Comparison of ENCODE assay signal across 8 mouse cellular contexts in the genomic region with DNA sequence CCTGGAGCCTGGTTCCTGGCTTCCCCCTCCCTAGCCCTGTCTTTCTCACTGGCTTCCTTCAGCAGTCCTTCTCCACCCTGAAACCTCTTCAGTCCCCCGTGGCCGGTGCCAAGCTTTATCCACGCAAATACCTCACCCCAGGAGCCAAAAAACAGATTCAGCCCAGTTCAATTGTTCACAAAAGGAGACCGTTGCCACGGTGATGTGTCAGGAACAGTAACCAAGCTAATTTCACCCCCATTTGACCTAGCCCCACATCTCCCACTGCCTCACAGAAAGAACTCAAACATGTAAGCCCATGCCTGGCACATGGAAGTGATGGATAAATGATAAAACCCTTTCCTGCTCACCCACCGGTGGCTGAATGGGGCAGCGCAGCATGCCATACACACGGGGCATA. TPM values are rescaled to one million over a fixed set of nuclear protein-coding genes. Genes with fewer than 3 reads are reported as not detected.
A peak's percentile ranks its signal among the peaks of the same experiment; 100 is the strongest.
DNase-seq lines count a peak whose midpoint lies in the region; ATAC-seq lines count a peak whose summit lies in the region.

No protein-coding gene starts in this region.

- peaks cover 23% of the 10 kb centered on the region for H3K27me3 ChIP-seq in forebrain, embryonic 14.5 days (replicated peaks; ENCODE audit: control insufficient read depth, insufficient read depth, low read length)
- H3K27me3 ChIP-seq in liver, embryonic 15.5 days: peaks cover 75% of the 10 kb centered on the region

- H3K9me3 ChIP-seq in forebrain, embryonic 14.5 days (replicated peaks; ENCODE audit: control insufficient read depth, low read length): no peaks in the 10 kb centered on the region
- no peaks in the 10 kb centered on the region for H3K9me3 ChIP-seq in liver, embryonic 15.5 days (replicated peaks)

- H3K9ac ChIP-seq in forebrain, embryonic 14.5 days (ENCODE audit: low read length): peak overlapping the region; percentile 54; the same call in 1 of the 2 replicates
- H3K9ac ChIP-seq in liver, embryonic 15.5 days: no peak overlapping the region

- DNase-seq in layer of hippocampus, adult 8-10 months (ENCODE audit: low spot score in 2 of 2): peak; percentile 56 to 69
- no peak for DNase-seq in layer of hippocampus, adult 9-11 months
- DNase-seq in R1 (ENCODE audit: low read depth, low spot score): peak; percentile 75
- DNase-seq in forebrain, embryonic 14.5 days (ENCODE audit: low spot score): peak; percentile 68
- DNase-seq in adrenal gland, postnatal 36 days: no peak
- no peak for DNase-seq in gastrocnemius, adult 8-10 months (ENCODE audit: low spot score in 2 of 2)
- no peak for DNase-seq in gastrocnemius, postnatal 36 days

- peaks cover 28% of the 10 kb centered on the region for H3K4me1 ChIP-seq in forebrain, embryonic 14.5 days (ENCODE audit: control insufficient read depth, insufficient read depth, low read length)
- peaks cover 19% of the 10 kb centered on the region for H3K4me1 ChIP-seq in liver, embryonic 15.5 days (replicated peaks)

- peak overlapping the region; percentile 33 for H3K4me3 ChIP-seq in forebrain, embryonic 14.5 days (ENCODE audit: low read depth, low read length)
- peak overlapping the region; percentile 48 for H3K4me3 ChIP-seq in liver, embryonic 15.5 days (replicated peaks)

- peak; percentile 18; the same call in 1 of the 2 replicates for ATAC-seq in forebrain, embryonic 14.5 days
- ATAC-seq in liver, embryonic 15.5 days (ENCODE audit: insufficient read depth): no peak

- H3K36me3 ChIP-seq in forebrain, embryonic 14.5 days (ENCODE audit: control insufficient read depth, insufficient read depth, low read length): no peaks in the 10 kb centered on the region
- H3K36me3 ChIP-seq in liver, embryonic 15.5 days (replicated peaks): no peaks in the 10 kb centered on the region

- 3% methylated on average over 8 of the region's 8 CpGs for WGBS in forebrain, embryonic 14.5 days
- WGBS in liver, embryonic 15.5 days (ENCODE audit: insufficient replicate concordance): 26% methylated on average over 8 of the region's 8 CpGs

- intact Hi-C loops in gastrocnemius, postnatal 36 days (cut with DNase I): loop anchor here (2.0 kb wide), 1 partner anchor 45 kb away; no protein-coding TSS in a partner anchor

- peak overlapping the region; percentile 73 for H3K4me2 ChIP-seq in forebrain, embryonic 14.5 days (ENCODE audit: low read length)
- peak overlapping the region; percentile 73; the same call in 1 of the 2 replicates for H3K4me2 ChIP-seq in liver, embryonic 15.5 days

- H3K27ac ChIP-seq in forebrain, embryonic 14.5 days (ENCODE audit: low read depth, low read length): peak overlapping the region; percentile 52; the same call in 1 of the 2 replicates
- no peak overlapping the region for H3K27ac ChIP-seq in liver, embryonic 15.5 days (replicated peaks)

RNA-seq across cellular contexts. Expression of a gene that starts 1.6 kb away (rescaled TPM):
- total RNA-seq in layer of hippocampus, adult 8-10 months (2022): 10 to 100 TPM; 52.2 to 70.6 (median 55.7) TPM
- polyA plus RNA-seq in forebrain, embryonic 14.5 days (2014; fragmentation: Nextera tagmentation; extraction: Ambion mirVana): 4.9 and 6.4 TPM in 2 replicates
- polyA plus RNA-seq in liver, embryonic 15.5 days (2015; fragmentation: Nextera tagmentation; extraction: Ambion mirVana): 1.7 and 2.1 TPM in 2 replicates
- 10 to 100 TPM; 15.0 to 20.8 TPM for total RNA-seq in adrenal gland, postnatal 36 days (2021)
- total RNA-seq in gastrocnemius, adult 8-10 months (2022): 1 to 10 TPM; 5.1 to 6.3 (median 5.5) TPM
- total RNA-seq in gastrocnemius, postnatal 36 days (2021): 1 to 10 TPM; 5.1 to 7.7 TPM

RNA-seq across cellular contexts. Expression of a gene that starts 12.1 kb away (rescaled TPM):
- 100 to 1,000 TPM; 131 to 151 (median 146) TPM for total RNA-seq in layer of hippocampus, adult 8-10 months (2022)
- polyA plus RNA-seq in forebrain, embryonic 14.5 days (2014; fragmentation: Nextera tagmentation; extraction: Ambion mirVana): 65.4 and 69.1 TPM in 2 replicates
- polyA plus RNA-seq in liver, embryonic 15.5 days (2015; fragmentation: Nextera tagmentation; extraction: Ambion mirVana): 101 and 106 TPM in 2 replicates
- 100 to 1,000 TPM; 107 to 130 TPM for total RNA-seq in adrenal gland, postnatal 36 days (2021)
- 10 to 100 TPM; 40.0 to 52.7 (median 47.3) TPM for total RNA-seq in gastrocnemius, adult 8-10 months (2022)
- total RNA-seq in gastrocnemius, postnatal 36 days (2021): 10 to 100 TPM; 44.8 to 46.2 TPM

RNA-seq across cellular contexts. Expression of a gene that starts 35.1 kb away (rescaled TPM):
- 1 to 10 TPM in 2 of 4 experiments, under 1 TPM in 2; 0.69 to 3.6 (median 2.2) TPM for total RNA-seq in layer of hippocampus, adult 8-10 months (2022)
- polyA plus RNA-seq in forebrain, embryonic 14.5 days (2014; fragmentation: Nextera tagmentation; extraction: Ambion mirVana): 0.11 and 0.14 TPM in 2 replicates
- 0.10 and 0.18 TPM in 2 replicates for polyA plus RNA-seq in liver, embryonic 15.5 days (2015; fragmentation: Nextera tagmentation; extraction: Ambion mirVana)
- under 1 TPM; 0.66 to 0.70 TPM for total RNA-seq in adrenal gland, postnatal 36 days (2021)
- under 1 TPM; 0.19 to 0.49 (median 0.31) TPM for total RNA-seq in gastrocnemius, adult 8-10 months (2022)
- total RNA-seq in gastrocnemius, postnatal 36 days (2021): under 1 TPM; 0.44 to 0.77 TPM

Comparison
In these comparisons a context has a peak if more than half of its experiments do, and no peak if none do; other contexts are left out.
1. DNase-seq: peak in layer of hippocampus, adult 8-10 months (2 of 2), R1 (single experiment) and forebrain, embryonic 14.5 days (single experiment); none in layer of hippocampus, adult 9-11 months (single experiment), adrenal gland, postnatal 36 days (0 of 2), gastrocnemius, adult 8-10 months (0 of 2) and gastrocnemius, postnatal 36 days (0 of 2).